Comparison of ENCODE assay signal across 8 mouse cellular contexts in the genomic region with DNA sequence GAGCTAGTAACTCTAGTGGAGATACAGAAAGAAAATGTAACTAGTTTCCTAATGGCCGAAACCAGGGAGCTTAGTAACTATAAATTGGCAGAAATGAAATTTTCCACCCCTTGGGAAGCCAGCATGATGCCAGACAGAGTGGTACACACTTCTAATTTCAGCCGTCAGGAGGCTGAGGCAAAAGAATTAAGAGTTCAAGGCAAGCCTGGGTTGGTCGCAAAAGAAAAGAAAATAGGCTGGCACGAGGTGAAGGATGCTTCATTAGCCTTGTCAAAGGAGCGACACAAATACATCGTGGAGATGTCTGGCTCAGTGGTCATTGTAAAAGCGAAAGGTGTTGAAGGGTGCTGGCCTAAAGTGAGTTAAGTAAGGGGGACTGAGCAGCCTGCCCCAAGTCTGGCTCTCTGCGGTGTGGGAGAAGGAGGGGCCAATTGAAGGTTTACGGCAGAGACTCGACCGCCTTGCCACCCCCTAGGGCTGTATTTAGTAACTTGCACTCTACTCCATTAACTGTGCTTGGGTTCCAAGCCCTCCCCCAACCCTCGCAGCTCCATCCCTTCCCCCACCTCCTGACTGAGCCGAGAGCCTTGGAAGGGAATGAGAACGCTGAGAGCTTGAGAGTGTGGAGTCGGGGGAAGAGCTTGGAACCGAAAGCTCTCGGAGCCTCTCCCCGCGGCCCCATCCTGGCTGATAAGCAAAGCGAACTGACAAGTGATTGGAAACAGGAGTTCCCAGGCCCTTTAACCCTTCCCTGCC.
DNase-seq lines count a peak whose midpoint lies in the region; ATAC-seq and TF ChIP-seq lines count a peak whose summit lies in the region.

No protein-coding gene starts in this region.

- no peaks in the 10 kb centered on the region for H3K9me3 ChIP-seq in embryonic facial prominence, embryonic 15.5 days (replicated peaks)
- no peaks in the 10 kb centered on the region for H3K9me3 ChIP-seq in heart, embryonic 16.5 days (replicated peaks; ENCODE audit: control insufficient read depth, low read length)
- H3K9me3 ChIP-seq in kidney, embryonic 16.5 days (ENCODE audit: low read length), result no peaks in the 10 kb centered on the region

- H3K9ac ChIP-seq in embryonic facial prominence, embryonic 15.5 days, result no peak overlapping the region
- H3K9ac ChIP-seq in heart, embryonic 16.5 days (ENCODE audit: low read length), result peak overlapping the region; percentile 57
- H3K9ac ChIP-seq in kidney, embryonic 16.5 days (replicated peaks; ENCODE audit: low read length), result peak overlapping the region; percentile 56; the same call in 1 of the 2 replicates

- DNase-seq in layer of hippocampus, adult 2 months (ENCODE audit: low spot score in 2 of 2), result peak in 1 of 2 experiments; percentile 22
- DNase-seq in layer of hippocampus, adult 9-11 months, result no peak
- peak; percentile 66 for DNase-seq in lung, postnatal 10 days
- DNase-seq in ovary, postnatal 36 days (ENCODE audit: low spot score), result peak; percentile 54
- no peak for DNase-seq in cerebellum, adult 9-11 months

- peak overlapping the region; percentile 42 for H3K4me3 ChIP-seq in layer of hippocampus, adult 2 months
- H3K4me3 ChIP-seq in embryonic facial prominence, embryonic 15.5 days (replicated peaks), result peak overlapping the region; percentile 30
- H3K4me3 ChIP-seq in heart, embryonic 16.5 days (ENCODE audit: low read length), result peak overlapping the region; percentile 32
- peak overlapping the region; percentile 18 for H3K4me3 ChIP-seq in kidney, embryonic 16.5 days (ENCODE audit: low read length)

- H3K27me3 ChIP-seq in embryonic facial prominence, embryonic 15.5 days, result peaks cover 74% of the 10 kb centered on the region
- no peaks in the 10 kb centered on the region for H3K27me3 ChIP-seq in heart, embryonic 16.5 days (ENCODE audit: control insufficient read depth, insufficient read depth, low read length)
- H3K27me3 ChIP-seq in kidney, embryonic 16.5 days (ENCODE audit: insufficient read depth, low read length), result no peaks in the 10 kb centered on the region

- WGBS in embryonic facial prominence, embryonic 15.5 days, result 7% methylated on average over 20 of the region's 20 CpGs
- WGBS in heart, embryonic 16.5 days, result 5% methylated on average over 20 of the region's 20 CpGs
- 6% methylated on average over 20 of the region's 20 CpGs for WGBS in kidney, embryonic 16.5 days

- peak overlapping the region; percentile 48 for H3K4me2 ChIP-seq in embryonic facial prominence, embryonic 15.5 days (replicated peaks)
- H3K4me2 ChIP-seq in heart, embryonic 16.5 days (ENCODE audit: low read depth, low read length), result peak overlapping the region; percentile 60
- H3K4me2 ChIP-seq in kidney, embryonic 16.5 days (replicated peaks; ENCODE audit: low read depth, low read length), result peak overlapping the region; percentile 45

- H3K36me3 ChIP-seq in embryonic facial prominence, embryonic 15.5 days, result no peaks in the 10 kb centered on the region
- no peaks in the 10 kb centered on the region for H3K36me3 ChIP-seq in heart, embryonic 16.5 days (ENCODE audit: control insufficient read depth, insufficient read depth)
- H3K36me3 ChIP-seq in kidney, embryonic 16.5 days (ENCODE audit: insufficient read depth, low read length), result no peaks in the 10 kb centered on the region

- H3K4me1 ChIP-seq in embryonic facial prominence, embryonic 15.5 days, result peaks cover 27% of the 10 kb centered on the region
- H3K4me1 ChIP-seq in heart, embryonic 16.5 days (ENCODE audit: control insufficient read depth, insufficient read depth, low read length), result peaks cover 35% of the 10 kb centered on the region
- H3K4me1 ChIP-seq in kidney, embryonic 16.5 days (ENCODE audit: insufficient read depth, low read length), result peaks cover 39% of the 10 kb centered on the region

- H3K27ac ChIP-seq in layer of hippocampus, adult 2 months, result no peak overlapping the region
- no peak overlapping the region for H3K27ac ChIP-seq in embryonic facial prominence, embryonic 15.5 days (replicated peaks)
- H3K27ac ChIP-seq in heart, embryonic 16.5 days (ENCODE audit: low read length), result peak overlapping the region; percentile 85
- H3K27ac ChIP-seq in kidney, embryonic 16.5 days (ENCODE audit: low read length), result peak overlapping the region; percentile 64

- TF ChIP-seq CTCF in layer of hippocampus, adult 2 months (conservative IDR thresholded peaks at IDR 0.05), result no peak

- no peak for ATAC-seq in embryonic facial prominence, embryonic 15.5 days (ENCODE audit: insufficient number of reproducible peaks, low FRiP score, low TSS enrichment, low read depth)
- peak; percentile 95 for ATAC-seq in heart, embryonic 16.5 days (replicated peaks; ENCODE audit: extremely low read depth, insufficient read depth, low FRiP score)
- peak; percentile 91 for ATAC-seq in kidney, embryonic 16.5 days (ENCODE audit: low FRiP score, low TSS enrichment)

Comparison
In these comparisons a context has a peak if more than half of its experiments do, and no peak if none do; other contexts are left out.
1. DNase-seq: peak in lung, postnatal 10 days (single experiment) and ovary, postnatal 36 days (single experiment); none in layer of hippocampus, adult 9-11 months (single experiment) and cerebellum, adult 9-11 months (single experiment).
2. H3K27ac ChIP-seq: peak in heart, embryonic 16.5 days (single experiment) and kidney, embryonic 16.5 days (single experiment); none in layer of hippocampus, adult 2 months (single experiment) and embryonic facial prominence, embryonic 15.5 days (single experiment).
3. Peak in every context shown above with its lines, with median percentiles within 50 percentile points of each other: H3K4me3 ChIP-seq and H3K4me2 ChIP-seq.